Mouse (Mus musculus) erythroblast, embryonic 14.5 days (primary cell): ENCODE results near the gene Spaca6.

ENCODE experiments used
- GATA1 ChIP-seq: IDR thresholded peaks from 2 replicates; pipeline ENCODE4 v1.6.1; 2012; ENCODE audit warnings: low read length, inconsistent platforms, mixed read lengths
- TAL1 ChIP-seq: IDR thresholded peaks from 3 replicates; pipeline ENCODE4 v1.6.1; 2012; ENCODE audit warnings: low read length, inconsistent platforms, mixed read lengths

- TF ChIP-seq TAL1 (no peak), GATA1 (no peak)
Measured at GRCm38 (mm10) chr17:17849906-17850712, 23.2 kb downstream of the Spaca6 start.
